Mouse (Mus musculus) midbrain, embryonic 13.5 days (tissue): ENCODE measurements around the gene Dexi. TPM values are rescaled to one million over a fixed set of nuclear protein-coding genes. Genes with fewer than 3 reads are reported as not detected.

ENCODE experiments used
- ATAC-seq: fragments of 200-750 bp; cut with Nextera tagmentation; 2 replicates; pipeline ENCODE4 v1.8.0; 2017; ENCODE audit warnings: mild to moderate bottlenecking, moderate TSS enrichment, moderate library complexity
- H3K27ac ChIP-seq: fragments of 300-500 bp; sonication (generic); 2 replicates; pipeline ENCODE4 v1.5.1; 2015; ENCODE audit warnings: inconsistent platforms, mild to moderate bottlenecking, moderate library complexity
- H3K27me3 ChIP-seq: fragments of 300-500 bp; sonication (generic); 2 replicates; pipeline ENCODE4 v1.6.1; 2015; ENCODE audit warnings: mild to moderate bottlenecking, inconsistent platforms
- H3K36me3 ChIP-seq: fragments of 300-500 bp; sonication (generic); 2 replicates; pipeline ENCODE4 v1.6.1; 2015; ENCODE audit warnings: mild to moderate bottlenecking, inconsistent platforms
- H3K4me1 ChIP-seq: fragments of 300-500 bp; sonication (generic); replicated peaks from 2 replicates; pipeline ENCODE4 v1.6.1; 2015; ENCODE audit warnings: inconsistent platforms
- H3K4me2 ChIP-seq: fragments of 300-500 bp; sonication (generic); replicated peaks from 2 replicates; pipeline ENCODE4 v1.6.1; 2015; ENCODE audit warnings: moderate library complexity, mild to moderate bottlenecking, inconsistent platforms
- H3K4me3 ChIP-seq: fragments of 300-500 bp; sonication (generic); replicated peaks from 2 replicates; pipeline ENCODE4 v1.5.1; 2015; ENCODE audit warnings: mild to moderate bottlenecking, inconsistent platforms
- H3K9ac ChIP-seq: fragments of 300-500 bp; sonication (generic); replicated peaks from 2 replicates; pipeline ENCODE4 v1.6.1; 2015; ENCODE audit warnings: mild to moderate bottlenecking, inconsistent platforms
- H3K9me3 ChIP-seq: fragments of 300-500 bp; sonication (generic); 2 replicates; pipeline ENCODE4 v1.6.1; 2016; ENCODE audit warnings: mild to moderate bottlenecking, inconsistent platforms
- WGBS: fragments of 180-500 bp; shearing (Covaris S2); methylation state at CpG from one replicate; pipeline ENCODE4 v1.1.7; 2015; 5-methylcytosine and 5-hydroxymethylcytosine counted together
- polyA plus RNA-seq: library from polyadenylated mRNA; unstranded; fragments of >200 nt; fragmentation: Nextera tagmentation; extraction: Ambion mirVana; gene quantifications from 2 replicates; pipeline ENCODE4 v1.2.1, GENCODE M21; 2015

Gene Dexi
- polyA plus RNA-seq: 14.8 and 18.2 TPM in 2 replicates

GRCm38 (mm10) chr16:10542698-10543365, at the start of gene Dexi:
TSS of gene Dexi (minus strand) at chr16:10543054.
- H3K4me3 ChIP-seq: peak within 1 kb of the TSS; percentile 92
- ATAC-seq: peak; percentile 94
- no peaks in the 10 kb centered on the region for H3K27me3 ChIP-seq
- peak within 1 kb of the TSS; percentile 96 for H3K9ac ChIP-seq
- H3K36me3 ChIP-seq: peaks cover 2% of the 10 kb centered on the region; the same call in 1 of the 2 replicates
- WGBS: under 1% methylated on average over 45 of the region's 61 CpGs
- peak within 1 kb of the TSS; percentile 95 for H3K4me2 ChIP-seq
- H3K9me3 ChIP-seq: no peaks in the 10 kb centered on the region
- peaks cover 65% of the 10 kb centered on the region for H3K4me1 ChIP-seq
- peak within 1 kb of the TSS; percentile 87 for H3K27ac ChIP-seq

- H3K9ac ChIP-seq: no peak overlapping the region
- 91% methylated on average over 3 of the region's 3 CpGs for WGBS
- no peak overlapping the region for H3K4me2 ChIP-seq
- H3K4me1 ChIP-seq: no peaks in the 10 kb centered on the region
- ATAC-seq: no peak
- H3K4me3 ChIP-seq: no peak overlapping the region
- no peaks in the 10 kb centered on the region for H3K27me3 ChIP-seq
- H3K9me3 ChIP-seq: no peaks in the 10 kb centered on the region
- H3K27ac ChIP-seq: no peak overlapping the region
- H3K36me3 ChIP-seq: peaks cover 65% of the 10 kb centered on the region
Observed at GRCm38 (mm10) chr16:10586546-10586945, 43.7 kb upstream of the Dexi start.

- H3K4me3 ChIP-seq: no peak overlapping the region
- no peaks in the 10 kb centered on the region for H3K4me1 ChIP-seq
- no peaks in the 10 kb centered on the region for H3K9me3 ChIP-seq
- WGBS: 94% methylated on average over 1 of the region's 1 CpGs
- no peak overlapping the region for H3K9ac ChIP-seq
- H3K27me3 ChIP-seq: no peaks in the 10 kb centered on the region
- no peak overlapping the region for H3K27ac ChIP-seq
- ATAC-seq: no peak
- H3K36me3 ChIP-seq: peaks cover 70% of the 10 kb centered on the region
- H3K4me2 ChIP-seq: no peak overlapping the region
Observed at GRCm38 (mm10) chr16:10585165-10585564, 42.3 kb upstream of the Dexi start.

- no peaks in the 10 kb centered on the region for H3K27me3 ChIP-seq
- no peak overlapping the region for H3K9ac ChIP-seq
- no peaks in the 10 kb centered on the region for H3K9me3 ChIP-seq
- no peak overlapping the region for H3K27ac ChIP-seq
- ATAC-seq: no peak
- WGBS: 91% methylated on average over 2 of the region's 2 CpGs
- no peaks in the 10 kb centered on the region for H3K4me1 ChIP-seq
- H3K4me2 ChIP-seq: no peak overlapping the region
- peaks cover 79% of the 10 kb centered on the region for H3K36me3 ChIP-seq
- no peak overlapping the region for H3K4me3 ChIP-seq
Observed at GRCm38 (mm10) chr16:10581234-10581898, 38.5 kb upstream of the Dexi start.

- WGBS: 79% methylated on average over 1 of the region's 1 CpGs
- ATAC-seq: no peak
- H3K4me3 ChIP-seq: no peak overlapping the region
Observed at GRCm38 (mm10) chr16:10578376-10578775, 35.5 kb upstream of the Dexi start.

GRCm38 (mm10) chr16:10577548-10577947, 34.7 kb upstream of the Dexi start:
- WGBS: 88% methylated on average over 5 of the region's 5 CpGs

More at GRCm38 (mm10) chr16:10578376-10578775, 35.5 kb upstream of the Dexi start:
- no peak overlapping the region for H3K27ac ChIP-seq
- no peak overlapping the region for H3K4me2 ChIP-seq
- H3K4me1 ChIP-seq: no peaks in the 10 kb centered on the region
- no peaks in the 10 kb centered on the region for H3K27me3 ChIP-seq
- no peaks in the 10 kb centered on the region for H3K9me3 ChIP-seq
- no peak overlapping the region for H3K9ac ChIP-seq
- peaks cover 87% of the 10 kb centered on the region for H3K36me3 ChIP-seq

GRCm38 (mm10) chr16:10575915-10576314, 33.1 kb upstream of the Dexi start:
- no peaks in the 10 kb centered on the region for H3K4me1 ChIP-seq
- no peak overlapping the region for H3K4me2 ChIP-seq
- peaks cover 87% of the 10 kb centered on the region for H3K36me3 ChIP-seq
- H3K27ac ChIP-seq: no peak overlapping the region
- no peak overlapping the region for H3K9ac ChIP-seq
- WGBS: 92% methylated on average over 4 of the region's 4 CpGs
- H3K27me3 ChIP-seq: no peaks in the 10 kb centered on the region
- ATAC-seq: no peak
- H3K9me3 ChIP-seq: no peaks in the 10 kb centered on the region
- no peak overlapping the region for H3K4me3 ChIP-seq

More at GRCm38 (mm10) chr16:10577548-10577947, 34.7 kb upstream of the Dexi start:
- no peaks in the 10 kb centered on the region for H3K27me3 ChIP-seq
- H3K9ac ChIP-seq: no peak overlapping the region
- H3K36me3 ChIP-seq: peaks cover 87% of the 10 kb centered on the region
- no peak for ATAC-seq
- H3K4me1 ChIP-seq: no peaks in the 10 kb centered on the region
- no peak overlapping the region for H3K4me3 ChIP-seq
- no peaks in the 10 kb centered on the region for H3K9me3 ChIP-seq
- no peak overlapping the region for H3K27ac ChIP-seq
- H3K4me2 ChIP-seq: no peak overlapping the region

- H3K36me3 ChIP-seq: peaks cover 86% of the 10 kb centered on the region
- H3K9ac ChIP-seq: no peak overlapping the region
- WGBS: 88% methylated on average over 2 of the region's 2 CpGs
- no peak for ATAC-seq
- H3K27me3 ChIP-seq: no peaks in the 10 kb centered on the region
- no peak overlapping the region for H3K4me3 ChIP-seq
- H3K9me3 ChIP-seq: no peaks in the 10 kb centered on the region
- H3K27ac ChIP-seq: no peak overlapping the region
- no peaks in the 10 kb centered on the region for H3K4me1 ChIP-seq
- no peak overlapping the region for H3K4me2 ChIP-seq
Observed at GRCm38 (mm10) chr16:10574936-10575335, 32.1 kb upstream of the Dexi start.

- Histone ChIP-seq H3K4me1 (no peaks in the 10 kb centered on the region), H3K4me3 (no peak overlapping the region), H3K9me3 (no peaks in the 10 kb centered on the region), H3K4me2 (no peak overlapping the region), H3K36me3 (peaks cover 87% of the 10 kb centered on the region), H3K27ac (no peak overlapping the region), H3K27me3 (no peaks in the 10 kb centered on the region), H3K9ac (no peak overlapping the region)
- WGBS: 54% methylated on average over 2 of the region's 2 CpGs
- no peak for ATAC-seq
Observed at GRCm38 (mm10) chr16:10571820-10572219, 29.0 kb upstream of the Dexi start.

- Histone ChIP-seq H3K9me3 (no peaks in the 10 kb centered on the region), H3K9ac (no peak overlapping the region), H3K4me2 (no peak overlapping the region), H3K27me3 (no peaks in the 10 kb centered on the region), H3K4me3 (no peak overlapping the region), H3K4me1 (0 out of 2 replicates have a peak, but pooled peaks cover under 1% of the 10 kb centered on the region), H3K27ac (no peak overlapping the region), H3K36me3 (peaks cover 75% of the 10 kb centered on the region)
- ATAC-seq: no peak
- 70% methylated on average over 1 of the region's 1 CpGs for WGBS
Observed at GRCm38 (mm10) chr16:10570708-10571107, 27.9 kb upstream of the Dexi start.

GRCm38 (mm10) chr16:10569809-10570395, 27.0 kb upstream of the Dexi start:
- Histone ChIP-seq H3K27ac (no peak overlapping the region), H3K4me1 (0 out of 2 replicates have a peak, but pooled peaks cover 3% of the 10 kb centered on the region), H3K9ac (no peak overlapping the region), H3K9me3 (no peaks in the 10 kb centered on the region), H3K36me3 (peaks cover 73% of the 10 kb centered on the region), H3K27me3 (no peaks in the 10 kb centered on the region), H3K4me2 (no peak overlapping the region), H3K4me3 (no peak overlapping the region)
- WGBS: 90% methylated on average over 5 of the region's 5 CpGs
- no peak for ATAC-seq

GRCm38 (mm10) chr16:10567153-10567552, 24.3 kb upstream of the Dexi start:
- WGBS: 91% methylated on average over 4 of the region's 4 CpGs
- Histone ChIP-seq H3K27me3 (no peaks in the 10 kb centered on the region), H3K4me3 (no peak overlapping the region), H3K36me3 (peaks cover 70% of the 10 kb centered on the region), H3K4me2 (no peak overlapping the region), H3K9ac (no peak overlapping the region), H3K9me3 (no peaks in the 10 kb centered on the region), H3K27ac (no peak overlapping the region), H3K4me1 (0 out of 2 replicates have a peak, but pooled peaks cover 3% of the 10 kb centered on the region)
- no peak for ATAC-seq
